Mouse (Mus musculus) ES-Bruce4 (cell line): ENCODE data around the gene Stim2. TPM values are rescaled to one million over a fixed set of nuclear protein-coding genes. Genes with fewer than 3 reads are reported as not detected.

Experiments used
- H3K27ac ChIP-seq: 2 replicates; pipeline ENCODE4 v1.5.1; 2012; ENCODE audit warnings: low read length, inconsistent platforms; ENCODE audit not compliant: insufficient read depth
- H3K27me3 ChIP-seq: 2 replicates; pipeline ENCODE4 v1.6.1; 2012; ENCODE audit warnings: mild to moderate bottlenecking, low read length, inconsistent platforms; ENCODE audit not compliant: control insufficient read depth, poor library complexity, insufficient read depth, severe bottlenecking
- H3K36me3 ChIP-seq: 2 replicates; pipeline ENCODE4 v1.6.1; 2012; ENCODE audit warnings: inconsistent platforms, mild to moderate bottlenecking, low read length, moderate library complexity; ENCODE audit not compliant: control insufficient read depth, poor library complexity, insufficient read depth, severe bottlenecking
- H3K4me1 ChIP-seq: one replicate; pipeline ENCODE4 v1.8.1; 2011; ENCODE audit warnings: low read length; ENCODE audit not compliant: control insufficient read depth, insufficient read depth
- H3K4me3 ChIP-seq: 2 replicates; pipeline ENCODE4 v1.5.1; 2011; ENCODE audit warnings: low read depth, mild to moderate bottlenecking, low read length
- H3K9ac ChIP-seq: 2 replicates; pipeline ENCODE4 v1.6.1; 2012; ENCODE audit warnings: low read depth, mild to moderate bottlenecking, inconsistent platforms; ENCODE audit not compliant: poor library complexity, severe bottlenecking
- H3K9me3 ChIP-seq: replicated peaks from 2 replicates; pipeline ENCODE4 v1.6.1; 2012; ENCODE audit warnings: mild to moderate bottlenecking, low read length, inconsistent platforms; ENCODE audit not compliant: control insufficient read depth, poor library complexity, insufficient read depth, severe bottlenecking
- CTCF ChIP-seq: IDR thresholded peaks from one replicate; pipeline ENCODE4 v1.8.1; 2011; ENCODE audit warnings: low read depth, low read length
- EP300 ChIP-seq: IDR thresholded peaks from 2 replicates; pipeline ENCODE4 v1.6.1; 2011; ENCODE audit warnings: low read depth, low read length; ENCODE audit not compliant: insufficient read depth
- POLR2A ChIP-seq: IDR thresholded peaks from one replicate; pipeline ENCODE4 v1.8.1; 2011; ENCODE audit warnings: low read length; ENCODE audit not compliant: insufficient read depth
- polyA plus RNA-seq: library from polyadenylated mRNA; stranded (reverse); fragments of >200 nt; gene quantifications from 2 replicates; pipeline ENCODE4 v1.2.4, GENCODE M21; 2011; ENCODE audit warnings: low read depth; ENCODE audit not compliant: missing spikeins, insufficient read depth, insufficient read length

The Stim2 gene
- polyA plus RNA-seq, 1 experiment, result 15.2 TPM

- no peaks in the 10 kb centered on the region for H3K4me1 ChIP-seq
- TF ChIP-seq EP300 (no peak), POLR2A (no peak), CTCF (no peak)
Observed at GRCm38 (mm10) chr5:54042013-54042412, 43.7 kb downstream of the Stim2 start.

DNA sequence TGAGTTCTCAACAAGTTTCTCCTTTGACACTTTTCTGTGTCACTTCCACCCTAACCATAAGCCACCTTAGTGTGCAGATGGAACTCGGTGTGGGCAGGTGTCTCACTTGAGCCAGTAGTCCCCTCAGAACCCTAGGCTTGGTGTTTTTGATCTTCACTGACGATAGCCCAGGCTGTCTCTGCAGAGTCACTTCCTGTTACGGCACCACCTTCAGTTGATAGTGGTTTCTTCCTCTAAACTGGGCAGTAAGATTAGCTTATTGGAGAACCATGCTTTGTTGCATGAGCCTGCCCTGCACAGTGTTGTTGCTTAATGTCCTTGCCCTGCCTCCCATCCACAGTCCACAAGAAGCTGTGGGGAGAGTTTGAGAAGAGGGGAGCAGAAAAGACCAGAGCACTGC lies 47.2 kb downstream of the Stim2 start:
- Histone ChIP-seq H3K4me3 (no peak overlapping the region), H3K9me3 (no peaks in the 10 kb centered on the region), H3K4me1 (no peaks in the 10 kb centered on the region), H3K9ac (no peak overlapping the region), H3K27ac (no peak overlapping the region), H3K36me3 (no peaks in the 10 kb centered on the region), H3K27me3 (no peaks in the 10 kb centered on the region)
- no peak for TF ChIP-seq POLR2A
- no peak for TF ChIP-seq EP300
- TF ChIP-seq CTCF, result no peak

More at GRCm38 (mm10) chr5:54042013-54042412, 43.7 kb downstream of the Stim2 start:
- H3K4me3 ChIP-seq, result no peak overlapping the region
- no peaks in the 10 kb centered on the region for H3K27me3 ChIP-seq
- H3K9me3 ChIP-seq, result no peaks in the 10 kb centered on the region
- H3K9ac ChIP-seq, result no peak overlapping the region
- no peaks in the 10 kb centered on the region for H3K36me3 ChIP-seq
- no peak overlapping the region for H3K27ac ChIP-seq

DNA sequence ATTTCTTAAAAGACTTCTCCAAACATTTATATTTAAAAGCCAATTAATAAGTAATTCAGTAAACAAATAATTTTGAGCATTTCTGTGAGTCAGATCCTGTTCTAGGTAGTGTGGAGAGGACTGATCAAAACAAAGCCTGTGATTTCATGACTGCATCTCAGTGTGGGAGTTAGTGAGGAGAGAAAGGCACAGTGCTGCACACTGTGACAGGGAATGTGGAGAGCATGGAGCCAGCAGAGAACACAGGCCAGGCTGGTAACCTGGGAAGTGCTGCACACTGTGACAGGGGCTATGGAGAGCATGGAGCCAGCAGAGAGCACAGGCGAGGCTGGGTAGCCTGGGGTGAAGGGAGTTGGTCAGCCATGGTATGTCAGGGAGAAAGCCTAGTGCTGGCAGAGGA lies 48.1 kb downstream of the Stim2 start:
- Histone ChIP-seq H3K4me1 (no peaks in the 10 kb centered on the region), H3K27ac (no peak overlapping the region), H3K36me3 (no peaks in the 10 kb centered on the region), H3K27me3 (no peaks in the 10 kb centered on the region), H3K9me3 (no peaks in the 10 kb centered on the region), H3K9ac (no peak overlapping the region), H3K4me3 (no peak overlapping the region)
- no peak for TF ChIP-seq CTCF
- no peak for TF ChIP-seq EP300
- no peak for TF ChIP-seq POLR2A

- Histone ChIP-seq H3K9me3 (no peaks in the 10 kb centered on the region), H3K36me3 (no peaks in the 10 kb centered on the region), H3K27ac (no peak overlapping the region), H3K9ac (no peak overlapping the region), H3K4me3 (no peak overlapping the region), H3K4me1 (no peaks in the 10 kb centered on the region), H3K27me3 (no peaks in the 10 kb centered on the region)
- no peak for TF ChIP-seq CTCF
- TF ChIP-seq POLR2A, result no peak
- TF ChIP-seq EP300, result no peak
Observed at GRCm38 (mm10) chr5:54049145-54049733, 50.9 kb downstream of the Stim2 start.

DNA sequence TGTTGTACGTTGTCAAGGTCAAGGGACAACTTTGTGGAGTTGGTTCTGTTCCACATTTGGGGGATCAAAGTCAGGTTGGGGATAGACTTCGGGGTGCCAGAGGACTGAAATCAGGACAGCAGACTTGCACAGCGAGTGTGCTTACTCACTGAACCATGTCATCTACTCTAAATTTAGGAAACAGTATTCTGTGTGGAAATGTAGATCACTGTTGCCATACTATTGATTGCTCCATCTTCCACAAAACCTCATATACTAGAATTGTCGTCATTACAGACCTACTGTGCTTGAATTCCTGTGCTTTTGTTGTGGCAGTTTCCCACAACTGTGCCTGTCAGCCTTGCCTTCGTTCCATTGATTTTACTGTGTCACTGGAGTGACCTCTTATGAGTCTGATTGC lies 51.6 kb downstream of the Stim2 start:
- Histone ChIP-seq H3K27ac (no peak overlapping the region), H3K4me3 (no peak overlapping the region), H3K4me1 (no peaks in the 10 kb centered on the region), H3K9me3 (no peaks in the 10 kb centered on the region), H3K27me3 (no peaks in the 10 kb centered on the region), H3K9ac (no peak overlapping the region), H3K36me3 (no peaks in the 10 kb centered on the region)
- TF ChIP-seq EP300, result no peak
- no peak for TF ChIP-seq CTCF
- no peak for TF ChIP-seq POLR2A

GRCm38 (mm10) chr5:54051056-54051455 lies 52.8 kb downstream of the Stim2 start:
- Histone ChIP-seq H3K9me3 (no peaks in the 10 kb centered on the region), H3K27me3 (no peaks in the 10 kb centered on the region)

More at GRCm38 (mm10) chr5:54051056-54051455, 52.8 kb downstream of the Stim2 start:
- Histone ChIP-seq H3K4me3 (no peak overlapping the region), H3K27ac (no peak overlapping the region), H3K9ac (no peak overlapping the region), H3K36me3 (no peaks in the 10 kb centered on the region), H3K4me1 (no peaks in the 10 kb centered on the region)
- TF ChIP-seq EP300, result no peak
